In genomic region chr11:25142226-25142625, GRCm38 (mm10) we compare ENCODE assay signal across 19 mouse cellular contexts.
"Had no signal": no experiment of that assay in that cellular context is flagged by ENCODE, and none has a peak within 500 bp of the region (broad histone marks: within the 10 kb centered on the region; RNA-seq: fewer than 3 reads in every experiment).

No protein-coding gene starts in this region.

- H3K27ac ChIP-seq: kidney, embryonic 15.5 days; limb, embryonic 10.5 days; limb, embryonic 13.5 days; liver, embryonic 12.5 days; liver, embryonic 15.5 days; lung, embryonic 15.5 days; stomach, postnatal 0 days had no signal

- H3K36me3 ChIP-seq: kidney, embryonic 15.5 days; limb, embryonic 10.5 days; limb, embryonic 13.5 days; liver, embryonic 12.5 days; liver, embryonic 15.5 days; lung, embryonic 15.5 days had no signal

- H3K27me3 ChIP-seq: kidney, embryonic 15.5 days; limb, embryonic 13.5 days; liver, embryonic 12.5 days; liver, embryonic 15.5 days; lung, embryonic 15.5 days; megakaryocyte, embryonic 14.5 days had no signal

- DNase-seq: kidney, postnatal 10 days; kidney, postnatal 4 days; layer of hippocampus, adult 9-11 months; liver; lung, adult 18-20 months; lung, postnatal 10 days; lung, postnatal 36 days; midbrain, embryonic 14.5 days; thymus, adult 2 months; thymus, postnatal 14 days; thymus, postnatal 4 days had no signal

- H3K4me3 ChIP-seq: kidney, embryonic 15.5 days; limb, embryonic 10.5 days; limb, embryonic 13.5 days; liver, embryonic 12.5 days; liver, embryonic 15.5 days; lung, embryonic 15.5 days; megakaryocyte, embryonic 14.5 days had no signal

- H3K4me1 ChIP-seq: kidney, embryonic 15.5 days; limb, embryonic 10.5 days; liver, embryonic 12.5 days; liver, embryonic 15.5 days; lung, embryonic 15.5 days; megakaryocyte, embryonic 14.5 days had no signal

- H3K9me3 ChIP-seq: kidney, embryonic 15.5 days; limb, embryonic 10.5 days; limb, embryonic 13.5 days; liver, embryonic 12.5 days; liver, embryonic 15.5 days; lung, embryonic 15.5 days; megakaryocyte, embryonic 14.5 days had no signal
